Mouse (Mus musculus) megakaryocyte, embryonic 14.5 days (primary cell): Measurements from ENCODE around the gene Becn1.

Experiments
- FLI1 ChIP-seq: IDR thresholded peaks from 2 replicates; pipeline ENCODE4 v1.6.1; 2012; ENCODE audit warnings: low read length, inconsistent platforms, mixed read lengths
- GATA1 ChIP-seq: IDR thresholded peaks from 3 replicates; pipeline ENCODE4 v1.6.1; 2012; ENCODE audit warnings: mixed read lengths, low read length, inconsistent platforms, borderline replicate concordance

DNA sequence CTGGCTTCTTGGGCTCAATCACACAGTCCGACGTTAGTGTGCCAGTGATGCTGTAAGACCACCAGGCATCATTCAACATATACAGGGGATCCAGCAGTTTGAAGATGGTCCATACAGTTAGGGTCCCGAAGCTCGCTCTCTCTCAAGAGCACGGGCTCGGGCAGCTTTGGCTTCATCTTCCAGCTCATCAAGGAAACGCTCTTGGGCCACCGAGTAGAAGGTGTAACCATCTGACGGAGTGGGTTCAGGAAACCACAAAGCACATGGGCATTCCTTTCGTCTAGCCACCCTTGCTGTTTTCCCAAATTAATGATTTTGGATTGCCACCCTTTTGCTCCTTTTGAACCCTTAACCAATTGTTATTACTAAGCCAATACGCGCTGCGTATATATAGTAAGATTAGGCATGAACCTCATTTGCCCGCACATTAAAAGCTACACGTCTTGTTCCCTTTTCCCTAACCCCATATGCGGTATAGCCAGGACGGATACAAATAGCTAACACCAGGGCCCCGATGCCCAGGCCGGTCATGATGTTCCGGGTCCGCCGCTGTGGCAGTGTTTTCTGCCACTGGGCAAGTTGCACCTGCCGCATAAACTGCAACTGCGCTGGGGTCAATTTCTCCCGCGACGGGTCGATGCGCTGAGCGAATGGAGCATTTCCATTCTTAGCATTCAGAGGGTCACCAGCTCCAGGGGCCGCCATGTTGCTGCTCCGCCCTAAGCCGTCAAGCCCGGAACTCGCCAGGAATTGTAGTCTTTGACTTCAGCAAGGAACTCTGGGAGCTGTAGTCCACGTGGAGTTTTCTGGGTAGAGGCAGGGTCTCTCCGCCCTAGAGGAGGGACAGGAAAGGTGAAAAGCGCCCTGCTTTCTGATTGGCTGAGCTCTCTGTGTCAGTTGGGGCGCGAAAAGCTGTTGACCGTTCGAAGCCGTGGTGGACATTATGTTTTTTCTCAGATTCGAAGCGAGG lies 23.6 kb downstream of the Becn1 start, which contains the start of the genes Cntd1 and Coa3:
- TF ChIP-seq FLI1 (no peak), GATA1 (no peak)
